Mouse (Mus musculus): ENCODE measurements around the gene Ptrh1. TPM values are rescaled to one million over a fixed set of nuclear protein-coding genes. Genes with fewer than 3 reads are reported as not detected.

The Ptrh1 gene
- polyA plus RNA-seq (2012; rRNA removed) (11.3 and 11.5 TPM in 2 replicates), polyA plus RNA-seq (2014; fragmentation: Nextera tagmentation; extraction: Ambion mirVana) (5.1 and 5.8 TPM in 2 replicates)

- peak within 1 kb of the TSS; percentile 75 for H3K27ac ChIP-seq (replicated peaks; ENCODE audit: low read depth, low read length)
- WGBS, result under 1% methylated on average over 46 of the region's 46 CpGs
- H3K27me3 ChIP-seq (ENCODE audit: control insufficient read depth, insufficient read depth, low read length), result no peaks in the 10 kb centered on the region
- ATAC-seq (ENCODE audit: low FRiP score, low read depth), result peak; percentile 99
- peak within 1 kb of the TSS; percentile 50 for H3K9ac ChIP-seq (ENCODE audit: low read depth, low read length, severe bottlenecking)
- DNase-seq (ENCODE audit: low spot score), result peak; percentile 95
- peaks cover 7% of the 10 kb centered on the region for H3K4me1 ChIP-seq (ENCODE audit: control insufficient read depth, insufficient read depth, low read length)
- no peaks in the 10 kb centered on the region for H3K9me3 ChIP-seq (ENCODE audit: control insufficient read depth, low read length)
- no peaks in the 10 kb centered on the region for H3K36me3 ChIP-seq (ENCODE audit: control insufficient read depth, insufficient read depth, low read length)
- TF ChIP-seq POLR2A (IDR thresholded peaks at IDR 0.05; ENCODE audit: borderline replicate concordance, extremely low read depth, insufficient read depth, insufficient read length), result no peak
- peak within 1 kb of the TSS; percentile 62 for H3K4me3 ChIP-seq (replicated peaks; ENCODE audit: low read length)
- H3K4me2 ChIP-seq (replicated peaks; ENCODE audit: low read depth, low read length, severe bottlenecking), result peak within 1 kb of the TSS; percentile 88
Measured at GRCm38 (mm10) chr2:32775359-32776074, at the start of gene Ptrh1, which contains the start of gene Ttc16. TSS of gene Ptrh1 (plus strand) at chr2:32775786. TSS of gene Ttc16 (minus strand) at chr2:32775633.

DNA sequence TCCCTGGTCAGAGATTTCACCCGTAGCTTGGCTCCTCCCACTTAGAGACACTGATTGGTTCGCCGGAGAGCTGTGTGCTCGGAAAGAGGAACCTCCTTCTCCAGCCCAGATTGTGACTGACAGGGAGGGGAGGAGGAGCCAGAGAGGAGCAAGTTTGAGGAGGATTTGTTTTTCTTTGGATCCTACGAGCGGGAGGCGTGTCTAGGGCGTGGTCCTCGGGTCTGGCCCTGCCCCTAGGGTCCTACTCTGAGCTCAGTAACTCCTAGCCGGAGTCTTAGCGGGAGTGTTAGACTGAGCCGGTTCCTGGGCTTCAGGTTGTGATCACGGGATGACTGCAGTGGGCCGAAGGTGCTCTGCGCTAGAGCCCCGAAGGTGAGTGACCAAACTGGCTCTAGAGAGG is 48.2 kb upstream of the Ptrh1 start:
- TF ChIP-seq POLR2A (IDR thresholded peaks at IDR 0.05; ENCODE audit: borderline replicate concordance, extremely low read depth, insufficient read depth, insufficient read length), result peak; percentile 55; the same call in 1 of the 2 replicates
- H3K36me3 ChIP-seq (ENCODE audit: control insufficient read depth, insufficient read depth, low read length), result no peaks in the 10 kb centered on the region
- no peaks in the 10 kb centered on the region for H3K27me3 ChIP-seq (ENCODE audit: control insufficient read depth, insufficient read depth, low read length)
- ATAC-seq (ENCODE audit: low FRiP score, low read depth), result peak; percentile 96
- 3% methylated on average over 16 of the region's 16 CpGs for WGBS
- peak overlapping the region; percentile 57 for H3K4me2 ChIP-seq (replicated peaks; ENCODE audit: low read depth, low read length, severe bottlenecking)
- 0 out of 2 replicates have a peak overlapping the region, but pooled peaks have one; percentile 38 for H3K27ac ChIP-seq (replicated peaks; ENCODE audit: low read depth, low read length)
- H3K4me3 ChIP-seq (replicated peaks; ENCODE audit: low read length), result peak overlapping the region; percentile 36
- H3K9ac ChIP-seq (ENCODE audit: low read depth, low read length, severe bottlenecking), result peak overlapping the region; percentile 43; the same call in 1 of the 2 replicates
- peak; percentile 95 for DNase-seq (ENCODE audit: low spot score)
- no peaks in the 10 kb centered on the region for H3K9me3 ChIP-seq (ENCODE audit: control insufficient read depth, low read length)
- H3K4me1 ChIP-seq (ENCODE audit: control insufficient read depth, insufficient read depth, low read length), result peaks cover 34% of the 10 kb centered on the region

DNA sequence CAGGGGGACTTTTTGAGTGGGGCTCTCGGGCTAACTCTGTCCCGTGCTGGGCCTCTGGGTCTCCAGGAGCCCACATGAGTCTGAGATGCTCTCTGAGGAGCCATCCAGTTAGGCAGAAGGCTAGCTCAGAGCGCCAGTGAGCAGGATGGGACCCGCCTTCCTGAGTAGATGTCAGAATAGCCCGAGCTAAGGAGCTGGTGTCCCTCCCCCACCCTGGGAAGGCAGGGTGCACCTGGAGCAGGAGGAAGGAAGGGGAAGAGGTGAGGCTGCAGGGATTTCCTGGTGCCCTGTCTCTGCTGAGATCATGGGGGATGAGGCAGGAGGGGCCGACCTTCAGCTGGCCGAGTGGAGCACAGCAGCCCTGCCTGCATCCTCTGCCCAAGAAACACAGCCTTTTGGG is 47.1 kb upstream of the Ptrh1 start:
- no peak overlapping the region for H3K27ac ChIP-seq (replicated peaks; ENCODE audit: low read depth, low read length)
- ATAC-seq (ENCODE audit: low FRiP score, low read depth) (no peak), DNase-seq (ENCODE audit: low spot score) (no peak)
- H3K9me3 ChIP-seq (ENCODE audit: control insufficient read depth, low read length), result no peaks in the 10 kb centered on the region
- H3K4me3 ChIP-seq (replicated peaks; ENCODE audit: low read length), result peak overlapping the region; percentile 36
- no peak for TF ChIP-seq POLR2A (IDR thresholded peaks at IDR 0.05; ENCODE audit: borderline replicate concordance, extremely low read depth, insufficient read depth, insufficient read length)
- no peaks in the 10 kb centered on the region for H3K27me3 ChIP-seq (ENCODE audit: control insufficient read depth, insufficient read depth, low read length)
- peak overlapping the region; percentile 57 for H3K4me2 ChIP-seq (replicated peaks; ENCODE audit: low read depth, low read length, severe bottlenecking)
- H3K9ac ChIP-seq (ENCODE audit: low read depth, low read length, severe bottlenecking), result peak overlapping the region; percentile 7; the same call in 1 of the 2 replicates
- H3K36me3 ChIP-seq (ENCODE audit: control insufficient read depth, insufficient read depth, low read length), result no peaks in the 10 kb centered on the region
- 50% methylated on average over 7 of the region's 7 CpGs for WGBS
- peaks cover 34% of the 10 kb centered on the region for H3K4me1 ChIP-seq (ENCODE audit: control insufficient read depth, insufficient read depth, low read length)

DNA sequence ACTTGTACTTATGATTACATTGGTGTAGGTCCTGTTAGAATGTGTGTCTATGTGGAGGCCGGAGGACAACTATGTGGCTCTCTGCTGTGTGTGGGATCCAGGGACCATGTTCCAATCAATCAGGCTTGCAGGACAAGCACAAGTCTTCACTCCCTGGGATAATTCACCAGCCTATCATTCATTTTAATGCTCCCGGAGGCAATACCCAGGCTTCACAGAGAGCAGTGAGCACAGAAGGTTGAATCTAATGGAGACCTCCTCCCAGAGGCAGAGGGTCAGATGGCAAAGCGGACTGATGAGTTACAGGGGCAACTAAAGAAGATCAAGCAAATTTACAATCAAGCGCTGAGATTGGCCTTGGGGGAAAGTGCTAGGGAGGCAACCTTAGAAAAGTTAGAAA is 46.0 kb upstream of the Ptrh1 start:
- DNase-seq (ENCODE audit: low spot score), result no peak
- no peak for ATAC-seq (ENCODE audit: low FRiP score, low read depth)
- Histone ChIP-seq H3K27ac (replicated peaks; ENCODE audit: low read depth, low read length) (no peak overlapping the region), H3K4me1 (ENCODE audit: control insufficient read depth, insufficient read depth, low read length) (peaks cover 37% of the 10 kb centered on the region), H3K4me3 (replicated peaks; ENCODE audit: low read length) (no peak overlapping the region), H3K9ac (ENCODE audit: low read depth, low read length, severe bottlenecking) (no peak overlapping the region), H3K36me3 (ENCODE audit: control insufficient read depth, insufficient read depth, low read length) (no peaks in the 10 kb centered on the region), H3K27me3 (ENCODE audit: control insufficient read depth, insufficient read depth, low read length) (no peaks in the 10 kb centered on the region), H3K4me2 (replicated peaks; ENCODE audit: low read depth, low read length, severe bottlenecking) (0 out of 2 replicates have a peak overlapping the region, but pooled peaks have one; percentile 28), H3K9me3 (ENCODE audit: control insufficient read depth, low read length) (no peaks in the 10 kb centered on the region)
- 54% methylated on average over 4 of the region's 4 CpGs for WGBS
- TF ChIP-seq POLR2A (IDR thresholded peaks at IDR 0.05; ENCODE audit: borderline replicate concordance, extremely low read depth, insufficient read depth, insufficient read length), result no peak

GRCm38 (mm10) chr2:32730854-32731253 is 44.7 kb upstream of the Ptrh1 start:
- TF ChIP-seq POLR2A (IDR thresholded peaks at IDR 0.05; ENCODE audit: borderline replicate concordance, extremely low read depth, insufficient read depth, insufficient read length), result no peak
- H3K9me3 ChIP-seq (ENCODE audit: control insufficient read depth, low read length), result no peaks in the 10 kb centered on the region
- H3K9ac ChIP-seq (ENCODE audit: low read depth, low read length, severe bottlenecking), result 0 out of 2 replicates have a peak overlapping the region, but pooled peaks have one; percentile 18
- peak overlapping the region; percentile 68 for H3K27ac ChIP-seq (replicated peaks; ENCODE audit: low read depth, low read length)
- no peak overlapping the region for H3K4me3 ChIP-seq (replicated peaks; ENCODE audit: low read length)
- H3K36me3 ChIP-seq (ENCODE audit: control insufficient read depth, insufficient read depth, low read length), result no peaks in the 10 kb centered on the region
- peaks cover 39% of the 10 kb centered on the region for H3K4me1 ChIP-seq (ENCODE audit: control insufficient read depth, insufficient read depth, low read length)
- DNase-seq (ENCODE audit: low spot score) (peak; percentile 73), ATAC-seq (ENCODE audit: low FRiP score, low read depth) (peak; percentile 41)
- no peaks in the 10 kb centered on the region for H3K27me3 ChIP-seq (ENCODE audit: control insufficient read depth, insufficient read depth, low read length)
- peak overlapping the region; percentile 28 for H3K4me2 ChIP-seq (replicated peaks; ENCODE audit: low read depth, low read length, severe bottlenecking)
- 4% methylated on average over 11 of the region's 11 CpGs for whole genome bisulfite sequencing
